Mouse (Mus musculus): ENCODE data around the gene Asb10.

DNA sequence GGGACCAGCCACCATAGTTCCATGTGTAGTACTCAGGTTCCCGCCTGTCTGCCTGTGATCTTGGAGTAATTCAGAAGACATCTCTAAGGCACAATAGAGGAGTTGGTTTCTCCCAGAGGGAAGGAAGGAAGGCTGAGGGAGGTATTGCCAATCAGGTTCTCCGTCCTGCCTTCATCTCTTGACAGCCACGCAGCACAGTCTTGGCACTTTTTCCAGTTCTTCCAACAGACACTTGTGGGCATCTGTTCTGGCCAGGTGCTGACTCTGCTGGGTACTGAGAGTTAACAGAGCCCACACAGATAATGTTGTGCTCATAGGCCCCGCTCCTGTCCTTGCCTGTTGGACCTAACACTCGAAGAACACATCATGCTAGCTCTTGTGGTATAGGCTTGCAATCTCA is 54.0 kb downstream of the Asb10 start:
- TF ChIP-seq CTCF (IDR thresholded peaks at IDR 0.05; ENCODE audit: extremely low read depth, insufficient read depth, low read length) (no peak), POLR2A (IDR thresholded peaks at IDR 0.05; ENCODE audit: extremely low read depth, insufficient read depth, low read length) (no peak)
